Mouse (Mus musculus) kidney, postnatal 0 days (tissue): ENCODE measurements around the gene P2rx1. TPM values are rescaled to one million over a fixed set of nuclear protein-coding genes. Genes with fewer than 3 reads are reported as not detected.

ENCODE experiments used
- ATAC-seq: fragments of 200-750 bp; cut with Nextera tagmentation; replicated peaks from 2 replicates; pipeline ENCODE4 v1.8.0; 2017; ENCODE audit warnings: low read depth, moderate number of reproducible peaks, moderate TSS enrichment, moderate library complexity; ENCODE audit not compliant: low FRiP score
- DNase-seq: peaks from one replicate; pipeline ENCODE4 v3.0.0-alpha.2; 2016; ENCODE audit warnings: low spot score
- H3K27ac ChIP-seq: fragments of 300-500 bp; sonication (generic); 2 replicates; pipeline ENCODE4 v1.5.1; 2014; ENCODE audit warnings: mild to moderate bottlenecking
- H3K27me3 ChIP-seq: fragments of 300-500 bp; sonication (generic); 2 replicates; pipeline ENCODE4 v1.6.1; 2014; ENCODE audit warnings: low read length, mixed read lengths; ENCODE audit not compliant: insufficient read depth
- H3K36me3 ChIP-seq: fragments of 300-500 bp; sonication (generic); 2 replicates; pipeline ENCODE4 v1.6.1; 2014; ENCODE audit warnings: low read length, mixed read lengths; ENCODE audit not compliant: insufficient read depth
- H3K4me1 ChIP-seq: fragments of 300-500 bp; sonication (generic); replicated peaks from 2 replicates; pipeline ENCODE4 v1.6.1; 2014; ENCODE audit warnings: antibody characterized with exemption, low read length, mixed read lengths; ENCODE audit not compliant: insufficient read depth
- H3K4me2 ChIP-seq: fragments of 300-500 bp; sonication (generic); 2 replicates; pipeline ENCODE4 v1.6.1; 2014; ENCODE audit warnings: mild to moderate bottlenecking, low read length, moderate library complexity, mixed read lengths
- H3K4me3 ChIP-seq: fragments of 300-500 bp; sonication (generic); replicated peaks from 2 replicates; pipeline ENCODE4 v1.5.1; 2014; ENCODE audit warnings: low read depth, low read length
- H3K9ac ChIP-seq: fragments of 300-500 bp; sonication (generic); 2 replicates; pipeline ENCODE4 v1.6.1; 2014; ENCODE audit warnings: low read depth, low read length
- H3K9me3 ChIP-seq: fragments of 300-500 bp; sonication (generic); replicated peaks from 2 replicates; pipeline ENCODE4 v1.6.1; 2016; ENCODE audit warnings: low read length, inconsistent platforms, mixed read lengths
- CTCF ChIP-seq: IDR thresholded peaks from 2 replicates; pipeline ENCODE4 v1.5.1; 2016; ENCODE audit warnings: antibody characterized with exemption, low read depth, mild to moderate bottlenecking, moderate library complexity
- WGBS: fragments of 180-500 bp; shearing (Covaris S2); extraction: QIAGEN DNeasy Blood & Tissue Kit; methylation state at CpG from one replicate; pipeline ENCODE4 v1.1.7; 2014; 5-methylcytosine and 5-hydroxymethylcytosine counted together
- polyA plus RNA-seq: library from polyadenylated mRNA; unstranded; fragments of >200 nt; fragmentation: Nextera tagmentation; extraction: Ambion mirVana; gene quantifications from 2 replicates; pipeline ENCODE4 v1.2.1, GENCODE M21; 2015

The P2rx1 gene
- polyA plus RNA-seq, 1 experiment from 2014 or later, result 2.4 TPM

DNA sequence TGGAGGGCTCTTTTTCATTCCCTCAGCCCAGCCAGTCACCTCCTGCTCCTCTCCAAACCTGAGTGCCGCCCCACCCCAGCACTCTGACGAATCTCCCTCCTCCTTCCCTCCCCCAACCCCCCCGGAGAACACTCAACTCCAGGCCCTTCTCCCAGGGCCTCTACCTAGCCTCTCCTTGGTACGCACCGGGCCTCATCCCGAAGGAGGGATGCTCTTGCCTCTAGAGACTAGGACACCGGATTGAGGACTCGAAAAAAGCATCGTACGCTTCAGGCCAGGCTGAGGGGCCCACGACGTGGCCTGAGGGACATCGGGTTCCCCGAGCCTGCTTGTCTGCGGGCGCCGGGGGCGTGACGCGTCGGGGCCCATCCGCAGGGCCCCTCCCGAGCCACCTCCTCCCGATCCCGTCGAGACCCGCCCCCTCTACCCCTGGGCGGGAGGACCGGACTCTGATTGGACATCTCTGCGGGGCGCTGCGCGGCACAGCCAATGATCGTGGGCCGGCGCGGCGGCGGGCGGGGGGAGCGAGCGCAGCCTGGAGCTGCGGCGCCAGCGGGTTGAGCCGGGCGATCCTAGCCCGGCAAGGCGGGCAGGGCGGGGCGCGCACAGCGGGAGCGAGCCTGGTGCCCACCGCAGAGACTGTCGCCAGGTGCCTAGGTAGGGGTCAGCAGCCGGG is 19.7 kb downstream of the P2rx1 start, which contains the start of gene Camkk1:
Gene Camkk1, plus strand, starts transcription at position 538 of the 676 bp plus-strand sequence.
- ATAC-seq, result peak; percentile 94
- no peaks in the 10 kb centered on the region for H3K36me3 ChIP-seq
- H3K9ac ChIP-seq, result peak within 1 kb of the TSS; percentile 59
- H3K4me3 ChIP-seq, result peak within 1 kb of the TSS; percentile 68
- no peaks in the 10 kb centered on the region for H3K9me3 ChIP-seq
- H3K27ac ChIP-seq, result no peak within 1 kb of the TSS
- H3K4me2 ChIP-seq, result peak within 1 kb of the TSS; percentile 99
- peak; percentile 94 for DNase-seq
- H3K27me3 ChIP-seq, result no peaks in the 10 kb centered on the region; the same call in 1 of the 2 replicates
- no peak for TF ChIP-seq CTCF
- peaks cover 13% of the 10 kb centered on the region; the same call in 1 of the 2 replicates for H3K4me1 ChIP-seq
- under 1% methylated on average over 55 of the region's 57 CpGs for WGBS

- WGBS, result under 1% methylated on average over 43 of the region's 46 CpGs
- no peak overlapping the region for H3K27ac ChIP-seq
- H3K4me1 ChIP-seq, result peaks cover 15% of the 10 kb centered on the region; the same call in 1 of the 2 replicates
- peak overlapping the region; percentile 68 for H3K4me3 ChIP-seq
- DNase-seq (peak; percentile 24), ATAC-seq (peak; percentile 23; the same call in 1 of the 2 replicates)
- H3K36me3 ChIP-seq, result no peaks in the 10 kb centered on the region
- TF ChIP-seq CTCF, result no peak
- no peaks in the 10 kb centered on the region for H3K9me3 ChIP-seq
- H3K4me2 ChIP-seq, result peak overlapping the region; percentile 99
- H3K9ac ChIP-seq, result peak overlapping the region; percentile 59
- H3K27me3 ChIP-seq, result no peaks in the 10 kb centered on the region; the same call in 1 of the 2 replicates
Observed at GRCm38 (mm10) chr11:73019147-73019795, 20.4 kb downstream of the P2rx1 start.

GRCm38 (mm10) chr11:73020953-73021800 is 22.3 kb downstream of the P2rx1 start:
- Histone ChIP-seq H3K27ac (no peak overlapping the region), H3K9ac (no peak overlapping the region), H3K4me2 (no peak overlapping the region), H3K4me3 (no peak overlapping the region), H3K27me3 (no peaks in the 10 kb centered on the region; the same call in 1 of the 2 replicates), H3K4me1 (peaks cover 21% of the 10 kb centered on the region; the same call in 1 of the 2 replicates), H3K36me3 (no peaks in the 10 kb centered on the region), H3K9me3 (no peaks in the 10 kb centered on the region)
- no peak for TF ChIP-seq CTCF
- DNase-seq, result no peak
- WGBS, result 61% methylated on average over 7 of the region's 7 CpGs
- ATAC-seq, result no peak

DNA sequence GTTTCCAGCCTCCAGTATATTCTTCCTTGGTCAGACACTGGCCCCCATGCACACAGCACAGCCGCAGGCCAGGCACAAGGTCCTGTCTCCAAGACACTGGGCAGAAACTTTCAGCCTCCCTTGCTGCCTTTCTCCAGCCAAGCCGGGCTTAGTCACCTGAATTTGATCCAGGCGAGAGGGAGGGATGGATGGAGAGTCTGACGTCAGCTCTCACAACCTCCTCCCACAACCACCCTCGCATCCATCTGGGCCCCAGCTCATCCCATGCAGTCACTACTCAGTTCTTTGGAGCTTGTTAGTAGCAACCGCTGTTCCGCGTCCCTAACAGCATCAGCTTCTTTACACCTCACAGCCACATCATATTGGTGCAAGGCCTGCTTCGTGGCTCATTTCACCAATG is 24.2 kb downstream of the P2rx1 start:
- 43% methylated on average over 9 of the region's 9 CpGs for WGBS
- Histone ChIP-seq H3K4me1 (peaks cover 21% of the 10 kb centered on the region; the same call in 1 of the 2 replicates), H3K27me3 (no peaks in the 10 kb centered on the region), H3K27ac (no peak overlapping the region), H3K4me2 (no peak overlapping the region), H3K9ac (no peak overlapping the region), H3K36me3 (no peaks in the 10 kb centered on the region), H3K4me3 (no peak overlapping the region), H3K9me3 (no peaks in the 10 kb centered on the region)
- no peak for TF ChIP-seq CTCF
- ATAC-seq (no peak), DNase-seq (no peak)

DNA sequence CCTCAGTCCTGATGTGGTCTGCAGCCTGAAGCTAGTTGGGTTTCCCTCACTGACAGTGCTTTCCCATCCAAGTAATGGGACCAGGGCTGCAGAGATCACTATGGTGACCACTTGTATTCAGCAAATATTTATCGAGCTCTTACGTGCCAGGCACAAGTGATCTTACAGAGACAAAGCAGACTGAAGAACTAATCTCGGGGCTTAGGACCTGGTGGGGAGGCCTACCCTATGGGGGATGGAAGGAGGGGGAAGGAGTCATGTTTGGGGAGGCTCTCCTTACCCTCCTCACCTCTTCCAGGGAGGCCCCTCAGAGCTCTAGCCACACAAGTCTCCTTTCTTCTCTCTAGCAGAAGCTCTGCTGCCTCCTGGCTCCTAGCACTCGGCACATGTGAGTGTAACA is 24.9 kb downstream of the P2rx1 start:
- H3K27me3 ChIP-seq, result no peaks in the 10 kb centered on the region
- peaks cover 16% of the 10 kb centered on the region; the same call in 1 of the 2 replicates for H3K4me1 ChIP-seq
- DNase-seq (no peak), ATAC-seq (no peak)
- H3K9ac ChIP-seq, result no peak overlapping the region
- no peak overlapping the region for H3K27ac ChIP-seq
- no peak for TF ChIP-seq CTCF
- H3K36me3 ChIP-seq, result no peaks in the 10 kb centered on the region
- H3K9me3 ChIP-seq, result no peaks in the 10 kb centered on the region
- H3K4me3 ChIP-seq, result no peak overlapping the region
- H3K4me2 ChIP-seq, result no peak overlapping the region
- WGBS, result 75% methylated on average over 4 of the region's 4 CpGs
